Mouse (Mus musculus) retina, postnatal 7 days (tissue): Measurements from ENCODE around the gene Pde6c.

Experiments
- DNase-seq: peaks from one replicate; pipeline ENCODE4 v3.0.0-alpha.2; 2012; ENCODE audit warnings: low read depth, low spot score

The Pde6c gene

DNA sequence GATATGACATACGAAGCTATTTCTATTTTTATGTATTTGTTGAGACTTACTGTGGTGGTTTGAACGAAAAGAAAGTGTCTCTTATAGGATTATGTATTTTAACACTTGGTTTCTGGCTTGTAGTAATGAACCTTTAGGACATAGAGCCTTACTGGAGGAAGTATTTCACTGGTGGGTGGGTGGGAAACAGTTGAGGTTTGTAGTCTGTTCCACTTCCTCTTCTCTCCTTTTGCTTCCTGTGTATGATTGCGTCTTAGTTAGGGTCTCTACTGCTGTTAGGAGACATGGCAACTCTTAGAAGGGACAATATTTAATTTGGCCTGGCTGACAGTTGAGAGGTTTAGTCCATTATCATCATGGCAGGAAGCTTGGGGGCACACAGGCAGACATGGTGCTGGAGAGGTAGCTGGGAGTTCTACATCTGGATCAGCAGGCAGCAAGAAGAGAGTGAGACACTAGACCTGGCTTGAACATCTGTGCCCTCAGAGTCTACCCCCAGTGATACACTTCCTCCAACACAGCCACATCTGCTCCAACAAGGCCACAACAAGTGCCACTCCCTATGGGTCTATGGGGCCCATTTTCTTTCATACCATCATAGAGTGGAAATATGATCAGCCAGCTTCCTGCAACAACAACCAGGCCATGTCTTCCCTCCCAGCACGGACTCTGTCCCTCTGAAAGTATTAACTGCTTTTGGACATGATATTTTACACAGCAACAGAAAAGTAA lies 11.1 kb downstream of the Pde6c start:
- DNase-seq, result no peak

GRCm38 (mm10) chr19:38156243-38156642 lies 23.7 kb downstream of the Pde6c start:
- no peak for DNase-seq

- no peak for DNase-seq
These were observed 29.2 kb downstream of the Pde6c start for GRCm38 (mm10) chr19:38161648-38162354.

DNA sequence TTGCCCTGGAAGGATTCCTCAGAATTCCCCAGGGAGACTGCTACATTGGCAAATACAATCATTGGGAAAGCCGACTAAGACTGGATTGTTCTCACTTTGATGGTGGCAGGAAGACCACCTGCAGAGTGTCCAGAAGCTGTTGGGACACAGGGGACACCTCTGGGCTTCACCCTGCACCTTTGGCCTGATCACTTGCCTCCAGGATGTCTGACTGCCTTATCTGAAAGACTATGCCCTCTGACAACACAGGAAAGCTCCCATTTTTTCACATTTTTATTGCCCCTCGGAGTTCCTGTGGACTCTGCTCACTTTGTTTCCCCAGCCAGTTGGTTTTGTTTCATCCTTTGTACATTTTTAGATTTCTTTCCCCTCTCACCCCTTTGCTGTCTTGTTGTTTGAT lies 32.1 kb downstream of the Pde6c start:
- DNase-seq, result no peak

DNA sequence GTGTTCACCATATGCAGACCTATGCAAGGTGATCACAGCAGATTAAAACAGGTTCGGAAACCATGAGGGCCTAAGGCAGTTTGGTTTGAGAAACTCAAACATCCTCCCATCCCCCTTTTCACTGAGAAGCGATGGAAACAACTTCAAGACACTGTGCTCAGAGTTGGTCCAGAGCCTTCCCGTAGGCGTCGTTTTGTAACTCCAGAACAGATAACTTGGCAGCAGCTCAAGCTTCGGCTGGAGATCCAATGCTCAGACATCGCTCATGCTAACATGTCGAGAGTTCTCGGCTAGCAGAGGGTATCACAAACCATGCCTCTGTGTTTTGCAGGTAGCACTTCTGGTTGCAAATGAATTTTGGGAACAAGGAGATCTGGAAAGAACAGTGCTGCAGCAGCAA lies 47.1 kb downstream of the Pde6c start:
- DNase-seq, result no peak

GRCm38 (mm10) chr19:38186631-38187344 lies 54.2 kb downstream of the Pde6c start:
- no peak for DNase-seq

DNA sequence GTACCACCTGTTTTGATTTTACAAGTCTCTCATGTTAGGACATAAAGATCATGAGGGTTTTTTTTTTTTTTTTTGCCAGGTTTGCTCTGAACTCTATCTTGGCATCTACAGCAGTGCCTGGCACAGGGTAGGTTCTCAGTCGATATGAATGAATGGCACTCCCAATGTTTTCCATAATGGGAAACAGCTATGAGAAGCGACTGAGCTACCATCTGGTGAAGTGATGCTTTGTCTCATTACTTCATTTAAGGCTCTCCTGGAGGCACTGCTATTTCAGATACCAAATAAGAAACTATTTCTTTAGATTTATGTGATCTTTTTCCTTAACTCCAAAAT lies 54.7 kb downstream of the Pde6c start:
- DNase-seq, result no peak

GRCm38 (mm10) chr19:38190606-38191005 lies 58.0 kb downstream of the Pde6c start:
- no peak for DNase-seq

DNA sequence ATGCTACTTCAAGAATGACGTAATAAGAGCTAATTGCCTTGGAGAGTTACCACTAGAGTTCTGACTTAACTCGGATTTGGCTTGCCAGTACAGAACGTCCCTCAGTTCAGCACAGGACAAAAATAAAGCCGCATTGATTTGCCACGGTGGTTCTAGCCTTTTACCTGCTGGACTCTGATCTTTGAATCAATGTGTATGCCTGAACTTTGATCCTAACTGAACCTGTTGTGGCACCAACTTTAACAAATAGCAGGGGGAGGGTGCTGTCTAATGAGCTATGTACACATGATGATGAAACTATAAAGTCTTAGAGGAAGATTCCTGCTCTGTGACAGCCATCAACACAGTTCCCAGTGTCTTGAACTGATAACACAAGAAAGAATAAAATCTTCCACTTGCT lies 58.9 kb downstream of the Pde6c start:
- no peak for DNase-seq

DNA sequence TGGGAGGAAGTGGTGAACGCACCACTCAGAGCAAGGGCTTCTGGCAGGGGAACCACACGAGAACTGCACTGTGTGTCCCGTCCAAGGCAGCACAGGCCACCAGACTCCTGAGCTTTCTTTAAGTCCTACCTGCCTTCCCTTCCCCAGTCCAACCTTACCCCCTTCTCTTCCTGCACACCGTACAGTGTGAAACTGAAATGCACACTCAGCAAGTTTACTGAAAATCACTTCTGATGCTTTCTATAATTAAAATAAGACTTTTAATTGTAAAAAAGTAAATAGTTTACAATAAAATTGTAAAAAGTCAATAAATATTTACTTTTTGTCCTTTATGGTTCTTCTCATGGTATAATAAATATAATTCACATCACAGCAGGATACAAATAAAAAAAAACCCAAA lies 62.7 kb downstream of the Pde6c start:
- no peak for DNase-seq

DNA sequence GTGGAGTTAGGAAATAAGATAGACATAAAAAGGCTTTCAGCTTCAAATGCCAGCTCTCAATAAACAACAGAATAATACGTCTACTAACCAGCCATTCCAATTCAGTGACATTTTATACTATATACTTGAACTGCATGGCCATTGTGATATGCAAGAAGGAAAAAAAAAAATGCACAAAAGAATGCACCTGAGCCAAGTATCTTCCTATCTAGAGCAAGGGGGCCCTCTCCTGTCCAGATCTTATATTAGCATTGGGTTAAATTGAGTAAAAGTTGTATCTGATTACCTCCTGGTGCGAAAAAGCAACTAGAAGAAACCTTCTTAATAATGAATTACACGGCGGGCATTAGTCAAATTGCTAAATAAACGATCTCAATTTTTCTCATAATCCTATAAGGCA lies 66.2 kb downstream of the Pde6c start:
- no peak for DNase-seq

DNA sequence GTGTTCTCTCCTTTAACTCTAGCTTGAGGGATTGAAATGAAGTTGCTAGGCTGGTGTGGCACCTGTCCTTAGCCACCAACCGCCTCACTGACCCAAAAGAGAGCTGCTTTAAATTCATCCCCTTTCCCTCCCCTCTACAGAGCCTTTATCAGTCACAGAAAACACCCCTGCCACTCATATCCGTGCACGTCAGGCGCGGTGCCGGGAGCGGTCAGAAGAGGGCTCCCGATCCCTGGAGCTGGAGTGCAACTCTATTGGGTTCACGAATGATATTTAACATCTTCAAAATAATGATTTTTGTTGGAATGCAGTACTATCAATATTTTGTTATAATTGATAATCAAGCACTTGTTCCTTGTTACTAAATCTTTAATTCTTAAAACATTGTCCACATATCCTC lies 74.1 kb downstream of the Pde6c start:
- no peak for DNase-seq

DNA sequence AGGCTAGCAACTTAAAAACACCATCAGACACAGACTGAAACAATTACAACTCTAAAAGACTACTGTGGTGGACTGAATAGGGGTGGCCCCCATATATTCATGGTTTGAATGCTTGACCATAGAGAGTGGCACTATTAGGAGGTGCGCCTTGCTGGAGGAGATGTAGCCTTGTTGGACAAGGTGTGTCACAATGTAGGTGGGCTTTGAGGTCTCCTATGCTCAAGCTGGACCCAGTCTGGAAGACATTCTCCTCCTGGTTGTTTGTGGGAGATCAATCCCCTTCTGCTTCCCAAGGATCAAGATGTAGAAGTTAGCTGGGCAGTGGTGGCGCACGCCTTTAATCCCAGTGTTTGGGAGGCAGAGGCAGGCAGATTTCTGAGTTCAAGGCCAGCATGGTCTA lies 85.1 kb downstream of the Pde6c start:
- no peak for DNase-seq

GRCm38 (mm10) chr19:38223356-38223904 lies 90.8 kb downstream of the Pde6c start:
- no peak for DNase-seq

DNA sequence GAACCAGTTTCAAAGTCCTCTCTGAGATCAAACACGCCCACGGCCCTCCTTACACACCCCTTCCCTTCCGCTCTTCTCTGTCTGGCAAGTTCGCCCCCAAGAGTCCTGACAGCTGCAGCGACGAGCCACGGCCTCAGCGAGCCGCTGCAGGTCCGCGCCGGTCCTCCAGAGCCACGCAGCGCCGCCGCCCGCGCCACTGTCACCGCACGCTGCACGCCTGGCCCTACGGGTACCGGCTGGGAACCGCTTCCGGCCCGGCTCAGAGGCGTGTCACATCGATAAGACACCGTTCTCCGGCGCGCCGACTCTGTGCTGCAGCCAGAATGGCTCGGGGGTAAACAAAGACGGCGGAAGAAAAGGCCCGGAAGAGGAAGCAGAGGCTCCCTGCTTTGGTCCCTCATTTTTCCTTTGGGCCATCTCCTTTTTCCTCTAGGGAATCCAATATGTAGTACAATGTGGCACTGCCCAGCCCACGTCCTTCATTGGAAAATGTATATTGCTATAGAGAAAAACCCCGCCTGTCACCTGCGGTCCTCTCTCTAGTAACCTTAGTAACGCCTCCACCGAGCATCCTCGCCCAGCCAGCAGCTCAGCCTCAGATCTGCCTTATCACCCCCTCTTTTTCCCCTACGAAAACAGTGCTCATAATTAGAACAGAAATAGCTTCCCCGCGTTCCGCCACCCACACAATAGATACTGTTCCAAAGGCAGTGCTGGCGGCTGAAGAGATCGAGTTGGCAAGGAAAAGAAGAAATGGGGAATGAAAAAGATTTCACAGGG lies 91.5 kb downstream of the Pde6c start, which contains the start of gene Fra10ac1:
Fra10ac1 (minus strand) TSS at position 252 of the 780 bp plus-strand sequence.
- peak; percentile 84 for DNase-seq

GRCm38 (mm10) chr19:38224685-38225060 lies 92.1 kb downstream of the Pde6c start:
- DNase-seq, result no peak

DNA sequence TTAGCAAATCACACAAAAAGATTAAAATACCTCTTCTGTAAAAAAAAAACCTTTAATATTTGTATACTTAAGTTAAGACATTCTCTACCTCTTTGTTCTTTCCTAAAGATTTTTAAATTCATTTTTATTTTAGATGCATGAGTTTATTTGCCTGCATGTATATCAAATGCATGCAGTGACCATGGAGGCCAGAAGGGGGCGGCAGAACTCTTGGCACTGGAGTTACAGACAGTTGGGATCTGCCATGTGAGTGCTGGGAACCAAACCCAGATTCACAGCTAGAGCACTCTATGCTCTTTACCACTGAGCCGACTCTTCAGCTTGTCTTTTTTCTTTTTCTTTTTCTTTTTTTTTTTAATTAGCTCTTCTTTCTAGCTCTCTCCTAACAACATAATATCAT lies 96.1 kb downstream of the Pde6c start:
- DNase-seq, result no peak

DNA sequence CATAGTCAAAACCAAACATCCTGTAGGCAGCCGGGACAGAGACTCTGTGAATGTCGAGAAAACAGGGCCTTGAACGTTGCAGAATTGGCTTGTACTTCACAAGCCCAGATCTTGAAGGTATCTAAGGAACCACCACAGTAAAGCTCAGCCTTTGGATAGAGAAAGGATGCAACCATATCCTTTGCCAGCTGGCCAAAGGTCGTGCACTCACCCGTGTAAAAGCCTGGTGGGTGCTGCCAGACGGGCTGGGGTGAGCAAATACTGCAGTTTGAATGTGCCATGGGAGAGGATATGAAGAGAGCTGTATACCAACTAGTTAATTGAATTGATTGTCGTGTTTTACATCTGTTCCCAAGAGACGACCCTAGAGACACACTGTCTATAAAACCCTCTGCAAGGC lies 99.5 kb downstream of the Pde6c start:
- no peak for DNase-seq

DNA sequence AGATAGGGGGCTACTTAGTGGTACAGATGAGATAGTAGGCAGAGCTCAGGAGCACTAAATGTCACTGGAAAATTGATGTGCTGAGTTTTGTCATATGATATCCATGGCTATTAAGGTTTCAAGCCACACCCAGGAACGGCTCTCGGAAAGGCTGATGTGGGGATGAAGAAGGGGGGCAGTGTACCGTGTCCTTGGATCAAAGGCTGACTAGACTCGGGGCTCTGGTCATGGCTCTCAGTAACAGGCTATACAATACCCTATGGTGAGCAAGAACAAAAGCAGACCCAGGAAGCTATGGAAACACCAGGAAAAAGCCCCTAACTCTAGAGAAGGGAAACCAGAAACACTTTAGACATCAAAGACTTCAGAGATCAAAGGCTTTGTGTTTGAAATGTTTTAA lies 99.9 kb downstream of the Pde6c start:
- DNase-seq, result no peak
